Mouse (Mus musculus): ENCODE measurements around the gene Sesn3. TPM values are rescaled to one million over a fixed set of nuclear protein-coding genes. Genes with fewer than 3 reads are reported as not detected.

Gene Sesn3
- total and polyA plus RNA-seq, 3 experiments, result 3.9 to 14.3 (median 4.6) TPM

DNA sequence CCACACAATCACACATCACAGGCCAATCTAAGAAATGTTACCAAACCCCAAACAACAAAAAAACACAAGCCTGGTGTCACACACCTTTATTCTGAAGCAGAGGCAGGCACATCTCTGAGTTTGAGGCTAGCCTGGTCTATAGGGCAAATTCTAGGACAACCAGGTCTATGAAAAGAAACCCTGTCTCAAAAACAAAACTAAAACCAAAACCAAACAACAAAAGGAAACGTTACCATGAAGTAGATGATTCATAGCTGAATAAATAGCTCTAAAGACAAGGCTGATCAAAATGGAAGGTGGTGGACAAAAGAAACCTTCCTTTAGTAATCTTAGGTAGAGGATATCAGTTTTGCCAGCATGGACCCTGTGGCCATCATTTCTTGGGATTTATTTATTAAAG lies 1.9 kb upstream of the Sesn3 start:
- Histone ChIP-seq H3K9me3 (replicated peaks; ENCODE audit: low read length) (no peaks in the 10 kb centered on the region), H3K9ac (ENCODE audit: insufficient read depth, low read depth) (no peak overlapping the region), H3K4me2 (ENCODE audit: insufficient read depth, low read depth, poor library complexity, severe bottlenecking) (no peak overlapping the region), H3K27ac (ENCODE audit: insufficient read depth, low read depth) (no peak overlapping the region), H3K79me2 (replicated peaks; ENCODE audit: control insufficient read depth, extremely low read depth, insufficient read depth, poor library complexity, severe bottlenecking) (peaks cover 7% of the 10 kb centered on the region; the same call in 1 of the 2 replicates), H3K27me3 (replicated peaks) (no peaks in the 10 kb centered on the region), H3K4me1 (ENCODE audit: control insufficient read depth in 1 of 2, insufficient read depth in 2 of 2) (peaks cover 5 to 22% of the 10 kb centered on the region in 2 experiments), H3K4me3 (replicated peaks in 1 of 3; ENCODE audit: low read depth in 2 of 3, low read length in 2 of 3, poor library complexity in 1 of 3) (no peak overlapping the region), H3K36me3 (replicated peaks in 1 of 2; ENCODE audit: control insufficient read depth in 1 of 2, insufficient read depth in 1 of 2, low read length in 1 of 2) (no peaks in the 10 kb centered on the region)
- no peak for DNase-seq (ENCODE audit: extremely low read depth)
- in situ Hi-C loops (cut with MboI; ENCODE audit: low pct_ligation_motif_present, low pct_unique_long_range_greater_than_20kb, low sequenced_read_pairs), result loop anchor here (10.0 kb wide), 1 partner anchor 88 kb away; no protein-coding TSS in a partner anchor
- TF ChIP-seq MXI1 (IDR thresholded peaks at IDR 0.05; ENCODE audit: low read depth, low read length) (no peak), IRF4 (IDR thresholded peaks at IDR 0.05; ENCODE audit: low read depth, low read length) (0 out of 2 replicates have a peak, but pooled peaks have one; percentile 17), SMC3 (IDR thresholded peaks at IDR 0.05; ENCODE audit: low read depth, low read length) (no peak)
- dilution Hi-C loops (cut with MboI; ENCODE audit: extremely low pct_ligation_motif_present, extremely low pct_unique_long_range_greater_than_20kb, low sequenced_read_pairs), result no loop called here

DNA sequence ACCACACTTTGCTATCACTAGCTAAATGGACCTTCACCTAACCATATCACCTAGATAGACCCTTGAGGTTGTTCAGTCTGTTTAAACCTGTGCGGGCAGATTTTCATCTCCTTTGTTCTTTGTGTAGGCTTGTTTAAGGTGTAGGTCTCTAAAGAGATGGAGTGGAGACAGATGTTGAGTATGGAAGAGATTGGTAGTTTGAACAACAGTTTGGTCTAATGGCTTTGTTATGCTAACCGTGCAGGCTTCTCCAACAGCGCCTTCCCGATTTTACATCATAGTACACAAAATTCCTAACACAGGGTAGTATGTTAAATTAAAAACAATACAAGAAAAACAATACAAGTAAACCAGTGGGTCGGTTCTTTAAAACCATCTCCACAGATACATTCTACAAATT lies 281 bp upstream of the Sesn3 start:
- Histone ChIP-seq H3K4me3 (replicated peaks in 1 of 3; ENCODE audit: low read depth in 2 of 3, low read length in 2 of 3, poor library complexity in 1 of 3) (peak overlapping the region in 1 of 3 experiments; percentile 78), H3K27me3 (replicated peaks) (no peaks in the 10 kb centered on the region), H3K9ac (ENCODE audit: insufficient read depth, low read depth) (peak overlapping the region; percentile 35; the same call in 1 of the 2 replicates), H3K4me1 (ENCODE audit: control insufficient read depth in 1 of 2, insufficient read depth in 2 of 2) (peaks cover 5 to 25% of the 10 kb centered on the region in 2 experiments), H3K4me2 (ENCODE audit: insufficient read depth, low read depth, poor library complexity, severe bottlenecking) (peak overlapping the region; percentile 38; the same call in 1 of the 2 replicates), H3K9me3 (replicated peaks; ENCODE audit: low read length) (no peaks in the 10 kb centered on the region), H3K27ac (ENCODE audit: insufficient read depth, low read depth) (peak overlapping the region; percentile 9; the same call in 1 of the 2 replicates), H3K79me2 (replicated peaks; ENCODE audit: control insufficient read depth, extremely low read depth, insufficient read depth, poor library complexity, severe bottlenecking) (peaks cover 7% of the 10 kb centered on the region; the same call in 1 of the 2 replicates), H3K36me3 (replicated peaks in 1 of 2; ENCODE audit: control insufficient read depth in 1 of 2, insufficient read depth in 1 of 2, low read length in 1 of 2) (no peaks in the 10 kb centered on the region)
- no peak for DNase-seq (ENCODE audit: extremely low read depth)
- dilution Hi-C loops (cut with MboI; ENCODE audit: extremely low pct_ligation_motif_present, extremely low pct_unique_long_range_greater_than_20kb, low sequenced_read_pairs), result no loop called here
- TF ChIP-seq MEF2A (IDR thresholded peaks at IDR 0.05; ENCODE audit: borderline replicate concordance, low read depth, low read length) (no peak), POLR2A (IDR thresholded peaks at IDR 0.05; ENCODE audit: low read depth, low read length) (no peak), CHD2 (IDR thresholded peaks at IDR 0.05; ENCODE audit: low read length) (no peak), UBTF (IDR thresholded peaks at IDR 0.05; ENCODE audit: low read depth, low read length) (no peak)
- in situ Hi-C loops (cut with MboI; ENCODE audit: low pct_ligation_motif_present, low pct_unique_long_range_greater_than_20kb, low sequenced_read_pairs), result loop anchor here (10.0 kb wide), 1 partner anchor 90 kb away; no protein-coding TSS in a partner anchor

DNA sequence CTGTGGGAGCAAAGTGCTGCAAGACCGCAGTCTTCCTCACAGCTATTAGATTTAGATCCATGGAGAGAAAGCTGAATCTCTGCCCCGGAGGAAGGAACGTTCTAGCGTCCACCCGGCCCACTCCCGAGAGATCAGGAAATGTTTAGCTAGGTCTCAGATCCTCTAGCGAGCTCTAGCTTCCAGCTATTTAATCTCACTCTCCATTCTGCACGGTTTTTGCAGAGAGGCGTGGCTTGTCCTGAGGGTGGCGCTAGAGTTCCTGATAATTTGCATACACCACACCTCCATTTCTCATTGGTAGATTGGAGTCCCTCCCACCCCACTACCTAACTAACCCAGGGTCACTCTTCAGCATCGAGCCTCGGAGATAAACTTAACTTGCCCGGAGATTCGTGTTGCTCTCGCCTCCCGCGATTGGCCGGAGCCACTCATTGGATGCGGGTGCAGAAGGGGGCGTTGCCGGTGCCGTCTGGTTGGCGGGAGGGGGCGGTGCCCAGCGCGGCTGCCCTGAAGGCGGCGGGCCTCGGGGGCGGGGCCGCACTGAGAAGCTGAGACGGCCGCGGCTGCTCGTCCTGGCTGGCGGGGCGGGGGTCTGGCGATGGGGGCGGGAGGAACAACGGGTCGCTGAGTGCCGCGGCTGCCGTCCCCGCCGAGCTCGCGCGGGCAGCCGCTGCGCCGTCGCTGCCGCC lies 1.1 kb downstream of the Sesn3 start:
- DNase-seq (ENCODE audit: extremely low read depth), result peak; percentile 98
- no peaks in the 10 kb centered on the region for H3K9me3 ChIP-seq (replicated peaks; ENCODE audit: low read length)
- H3K4me1 ChIP-seq (ENCODE audit: control insufficient read depth in 1 of 2, insufficient read depth in 2 of 2), result peaks cover 5 to 25% of the 10 kb centered on the region in 2 experiments
- no peaks in the 10 kb centered on the region for H3K36me3 ChIP-seq (replicated peaks in 1 of 2; ENCODE audit: control insufficient read depth in 1 of 2, insufficient read depth in 1 of 2, low read length in 1 of 2)
- H3K79me2 ChIP-seq (replicated peaks; ENCODE audit: control insufficient read depth, extremely low read depth, insufficient read depth, poor library complexity, severe bottlenecking), result peaks cover 7% of the 10 kb centered on the region; the same call in 1 of the 2 replicates
- peak overlapping the region; percentile 96 for H3K4me2 ChIP-seq (ENCODE audit: insufficient read depth, low read depth, poor library complexity, severe bottlenecking)
- H3K9ac ChIP-seq (ENCODE audit: insufficient read depth, low read depth), result peak overlapping the region; percentile 67
- dilution Hi-C loops (cut with MboI; ENCODE audit: extremely low pct_ligation_motif_present, extremely low pct_unique_long_range_greater_than_20kb, low sequenced_read_pairs), result no loop called here
- in situ Hi-C loops (cut with MboI; ENCODE audit: low pct_ligation_motif_present, low pct_unique_long_range_greater_than_20kb, low sequenced_read_pairs), result loop anchor here (10.0 kb wide), 1 partner anchor 91 kb away; no protein-coding TSS in a partner anchor
- peak overlapping the region; percentile 78 to 89 (median 78) for H3K4me3 ChIP-seq (replicated peaks in 1 of 3; ENCODE audit: low read depth in 2 of 3, low read length in 2 of 3, poor library complexity in 1 of 3)
- H3K27me3 ChIP-seq (replicated peaks), result no peaks in the 10 kb centered on the region
- peak overlapping the region; percentile 63 for H3K27ac ChIP-seq (ENCODE audit: insufficient read depth, low read depth)
- TF ChIP-seq JUND (conservative IDR thresholded peaks at IDR 0.05; ENCODE audit: low read depth, low read length) (no peak), POLR2AphosphoS2 (IDR thresholded peaks at IDR 0.05; ENCODE audit: low read depth, low read length) (no peak), KAT2A (IDR thresholded peaks at IDR 0.05; ENCODE audit: insufficient replicate concordance, low read length) (no peak), ZMIZ1 (IDR thresholded peaks at IDR 0.05; ENCODE audit: low read depth, low read length) (peak; percentile 25; the same call in 1 of the 2 replicates), SIN3A (IDR thresholded peaks at IDR 0.05; ENCODE audit: low read length) (peak; percentile 64), HCFC1 (IDR thresholded peaks at IDR 0.05; ENCODE audit: low read depth, low read length) (no peak), RCOR1 (conservative IDR thresholded peaks at IDR 0.05; ENCODE audit: low read depth, low read length) (no peak), CTCF (conservative IDR thresholded peaks at IDR 0.05 in 1 of 2, IDR thresholded peaks at IDR 0.05 in 1 of 2; ENCODE audit: low read depth in 2 of 2, low read length in 2 of 2) (peak in 1 of 2 experiments; percentile 68; a peak in 2 of 4 replicates), TBP (conservative IDR thresholded peaks at IDR 0.05; ENCODE audit: low read depth, low read length) (peak; percentile 86), MYC (IDR thresholded peaks at IDR 0.05; ENCODE audit: low read depth, low read length) (0 out of 2 replicates have a peak, but pooled peaks have one; percentile 53), JUN (IDR thresholded peaks at IDR 0.05; ENCODE audit: insufficient read depth, low read depth, low read length) (no peak), SMC3 (IDR thresholded peaks at IDR 0.05; ENCODE audit: low read depth, low read length) (0 out of 2 replicates have a peak, but pooled peaks have one; percentile 11), ZC3H11A (IDR thresholded peaks at IDR 0.05; ENCODE audit: low read depth, low read length) (no peak), NRF1 (IDR thresholded peaks at IDR 0.05; ENCODE audit: low read depth, low read length) (no peak), ETS1 (conservative IDR thresholded peaks at IDR 0.05; ENCODE audit: low read depth, low read length) (peak; percentile 36), GABPA (IDR thresholded peaks at IDR 0.05; ENCODE audit: insufficient replicate concordance, low read depth, low read length) (no peak), UBTF (IDR thresholded peaks at IDR 0.05; ENCODE audit: low read depth, low read length) (no peak), MXI1 (IDR thresholded peaks at IDR 0.05; ENCODE audit: low read depth, low read length) (peak; percentile 45; the same call in 1 of the 2 replicates), USF1 (IDR thresholded peaks at IDR 0.05; ENCODE audit: low read depth, low read length) (no peak)

All from CH12.LX (cell line).